Comparison of ENCODE assay signal across 21 mouse cellular contexts in the genomic region with DNA sequence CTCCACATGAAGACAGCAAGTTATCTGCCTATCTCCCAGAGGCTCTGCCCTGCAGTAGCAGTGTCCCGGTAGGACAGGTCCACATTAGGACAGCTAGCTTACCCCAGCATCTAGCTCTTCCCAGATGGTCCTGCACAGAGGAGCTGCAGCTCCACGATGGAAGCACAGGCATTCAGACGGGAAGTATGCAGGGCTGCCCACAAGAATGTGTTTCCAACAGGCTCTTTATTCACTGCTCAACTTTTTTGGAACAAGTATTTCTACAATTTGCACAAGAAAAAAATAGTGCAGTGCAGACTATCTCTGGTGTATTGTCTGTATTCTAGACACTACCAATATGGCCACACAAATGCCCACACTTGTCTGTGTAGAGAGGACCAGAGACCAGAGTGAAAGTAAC.
"Had no signal": no experiment of that assay in that cellular context is flagged by ENCODE, and none has a peak within 500 bp of the region (broad histone marks: within the 10 kb centered on the region; RNA-seq: fewer than 3 reads in every experiment).

No protein-coding gene starts in this region.

- H3K27ac ChIP-seq: kidney, postnatal 0 days; limb, embryonic 10.5 days; limb, embryonic 13.5 days; liver, embryonic 12.5 days; liver, embryonic 15.5 days; lung, embryonic 15.5 days; midbrain, embryonic 12.5 days; neural tube, embryonic 13.5 days; stomach, embryonic 15.5 days had no signal

- H3K27me3 ChIP-seq: limb, embryonic 13.5 days; liver, embryonic 12.5 days; liver, embryonic 15.5 days; lung, embryonic 15.5 days; midbrain, embryonic 12.5 days; neural tube, embryonic 13.5 days; stomach, embryonic 15.5 days had no signal

- H3K9ac ChIP-seq: limb, embryonic 13.5 days; liver, embryonic 12.5 days; liver, embryonic 15.5 days; lung, embryonic 15.5 days; midbrain, embryonic 12.5 days; neural tube, embryonic 13.5 days; stomach, embryonic 15.5 days had no signal

- ATAC-seq: liver, embryonic 12.5 days; midbrain, embryonic 16.5 days had no signal

- H3K9me3 ChIP-seq: limb, embryonic 10.5 days; limb, embryonic 13.5 days; liver, embryonic 12.5 days; liver, embryonic 15.5 days; lung, embryonic 15.5 days; midbrain, embryonic 12.5 days; neural tube, embryonic 13.5 days; stomach, embryonic 15.5 days had no signal

- H3K36me3 ChIP-seq: liver, embryonic 12.5 days; liver, embryonic 15.5 days; lung, embryonic 15.5 days; midbrain, embryonic 12.5 days; neural tube, embryonic 13.5 days; stomach, embryonic 15.5 days had no signal

- H3K4me2 ChIP-seq: limb, embryonic 13.5 days; liver, embryonic 12.5 days; liver, embryonic 15.5 days; lung, embryonic 15.5 days; midbrain, embryonic 12.5 days; neural tube, embryonic 13.5 days; stomach, embryonic 15.5 days had no signal

- H3K4me3 ChIP-seq: limb, embryonic 10.5 days; limb, embryonic 13.5 days; liver, embryonic 12.5 days; liver, embryonic 15.5 days; lung, embryonic 15.5 days; midbrain, embryonic 12.5 days; myocyte; neural tube, embryonic 13.5 days; stomach, embryonic 15.5 days had no signal

- DNase-seq: kidney, adult 18-20 months; kidney, postnatal 36 days; liver; lung, adult 18-20 months; lung, postnatal 10 days; lung, postnatal 36 days; retina, postnatal 1 day; right cerebral cortex, postnatal 25 days; spleen, adult 18-20 months; thymus, postnatal 25 days had no signal
